Mouse (Mus musculus): Measurements from ENCODE around the gene Unc5c. TPM values are rescaled to one million over a fixed set of nuclear protein-coding genes. Genes with fewer than 3 reads are reported as not detected.

The Unc5c gene
- polyA plus RNA-seq, 2 experiments: 11.9 to 12.5 TPM

- WGBS: 49% methylated on average over 1 of the region's 1 CpGs
- Histone ChIP-seq H3K27ac (replicated peaks; ENCODE audit: low read depth, low read length) (no peak overlapping the region), H3K4me1 (ENCODE audit: control insufficient read depth, insufficient read depth, low read length) (no peaks in the 10 kb centered on the region)
These were observed 153.7 kb downstream of the Unc5c start for GRCm38 (mm10) chr3:141618675-141619074.

GRCm38 (mm10) chr3:141621496-141621895 lies 156.5 kb downstream of the Unc5c start:
- Histone ChIP-seq H3K27ac (replicated peaks; ENCODE audit: low read depth, low read length) (no peak overlapping the region), H3K27me3 (ENCODE audit: control insufficient read depth, insufficient read depth, low read length) (no peaks in the 10 kb centered on the region), H3K9me3 (ENCODE audit: control insufficient read depth, low read length) (no peaks in the 10 kb centered on the region), H3K4me3 (replicated peaks; ENCODE audit: low read length) (no peak overlapping the region), H3K9ac (ENCODE audit: low read depth, low read length, severe bottlenecking) (no peak overlapping the region), H3K4me1 (ENCODE audit: control insufficient read depth, insufficient read depth, low read length) (no peaks in the 10 kb centered on the region), H3K36me3 (ENCODE audit: control insufficient read depth, insufficient read depth, low read length) (no peaks in the 10 kb centered on the region), H3K4me2 (replicated peaks; ENCODE audit: low read depth, low read length, severe bottlenecking) (no peak overlapping the region)
- peak; percentile 35 for DNase-seq (ENCODE audit: low spot score)
- TF ChIP-seq POLR2A (IDR thresholded peaks at IDR 0.05; ENCODE audit: borderline replicate concordance, extremely low read depth, insufficient read depth, insufficient read length): no peak
- WGBS: 82% methylated on average over 1 of the region's 1 CpGs
- ATAC-seq (ENCODE audit: low FRiP score, low read depth): no peak

More at GRCm38 (mm10) chr3:141618675-141619074, 153.7 kb downstream of the Unc5c start:
- no peak for ATAC-seq (ENCODE audit: low FRiP score, low read depth)
- no peak for TF ChIP-seq POLR2A (IDR thresholded peaks at IDR 0.05; ENCODE audit: borderline replicate concordance, extremely low read depth, insufficient read depth, insufficient read length)
- Histone ChIP-seq H3K4me3 (replicated peaks; ENCODE audit: low read length) (no peak overlapping the region), H3K36me3 (ENCODE audit: control insufficient read depth, insufficient read depth, low read length) (no peaks in the 10 kb centered on the region), H3K27me3 (ENCODE audit: control insufficient read depth, insufficient read depth, low read length) (no peaks in the 10 kb centered on the region), H3K9ac (ENCODE audit: low read depth, low read length, severe bottlenecking) (no peak overlapping the region), H3K4me2 (replicated peaks; ENCODE audit: low read depth, low read length, severe bottlenecking) (no peak overlapping the region), H3K9me3 (ENCODE audit: control insufficient read depth, low read length) (no peaks in the 10 kb centered on the region)
- no peak for DNase-seq (ENCODE audit: low spot score)

- Histone ChIP-seq H3K4me2 (replicated peaks; ENCODE audit: low read depth, low read length, severe bottlenecking) (no peak overlapping the region), H3K4me3 (replicated peaks; ENCODE audit: low read length) (no peak overlapping the region), H3K36me3 (ENCODE audit: control insufficient read depth, insufficient read depth, low read length) (no peaks in the 10 kb centered on the region), H3K4me1 (ENCODE audit: control insufficient read depth, insufficient read depth, low read length) (0 out of 2 replicates have a peak, but pooled peaks cover 2% of the 10 kb centered on the region), H3K9me3 (ENCODE audit: control insufficient read depth, low read length) (no peaks in the 10 kb centered on the region), H3K9ac (ENCODE audit: low read depth, low read length, severe bottlenecking) (no peak overlapping the region), H3K27ac (replicated peaks; ENCODE audit: low read depth, low read length) (no peak overlapping the region), H3K27me3 (ENCODE audit: control insufficient read depth, insufficient read depth, low read length) (no peaks in the 10 kb centered on the region)
- WGBS: 76% methylated on average over 1 of the region's 1 CpGs
- no peak for DNase-seq (ENCODE audit: low spot score)
- TF ChIP-seq POLR2A (IDR thresholded peaks at IDR 0.05; ENCODE audit: borderline replicate concordance, extremely low read depth, insufficient read depth, insufficient read length): no peak
- ATAC-seq (ENCODE audit: low FRiP score, low read depth): no peak
These were observed 162.1 kb downstream of the Unc5c start for GRCm38 (mm10) chr3:141626935-141627638.

- Histone ChIP-seq H3K9me3 (ENCODE audit: control insufficient read depth, low read length) (no peaks in the 10 kb centered on the region), H3K4me2 (replicated peaks; ENCODE audit: low read depth, low read length, severe bottlenecking) (no peak overlapping the region), H3K27me3 (ENCODE audit: control insufficient read depth, insufficient read depth, low read length) (no peaks in the 10 kb centered on the region), H3K4me3 (replicated peaks; ENCODE audit: low read length) (no peak overlapping the region), H3K27ac (replicated peaks; ENCODE audit: low read depth, low read length) (no peak overlapping the region), H3K4me1 (ENCODE audit: control insufficient read depth, insufficient read depth, low read length) (0 out of 2 replicates have a peak, but pooled peaks cover 2% of the 10 kb centered on the region), H3K9ac (ENCODE audit: low read depth, low read length, severe bottlenecking) (no peak overlapping the region), H3K36me3 (ENCODE audit: control insufficient read depth, insufficient read depth, low read length) (no peaks in the 10 kb centered on the region)
- no peak for ATAC-seq (ENCODE audit: low FRiP score, low read depth)
- 72% methylated on average over 5 of the region's 5 CpGs for WGBS
- no peak for TF ChIP-seq POLR2A (IDR thresholded peaks at IDR 0.05; ENCODE audit: borderline replicate concordance, extremely low read depth, insufficient read depth, insufficient read length)
- DNase-seq (ENCODE audit: low spot score): no peak
These were observed 162.6 kb downstream of the Unc5c start for GRCm38 (mm10) chr3:141627639-141627977.

GRCm38 (mm10) chr3:141629431-141629830 lies 164.4 kb downstream of the Unc5c start:
- DNase-seq (ENCODE audit: low spot score): no peak
- H3K4me3 ChIP-seq (replicated peaks; ENCODE audit: low read length): no peak overlapping the region
- no peak overlapping the region for H3K4me2 ChIP-seq (replicated peaks; ENCODE audit: low read depth, low read length, severe bottlenecking)
- no peak overlapping the region for H3K27ac ChIP-seq (replicated peaks; ENCODE audit: low read depth, low read length)
- TF ChIP-seq POLR2A (IDR thresholded peaks at IDR 0.05; ENCODE audit: borderline replicate concordance, extremely low read depth, insufficient read depth, insufficient read length): no peak
- H3K9me3 ChIP-seq (ENCODE audit: control insufficient read depth, low read length): no peaks in the 10 kb centered on the region
- H3K36me3 ChIP-seq (ENCODE audit: control insufficient read depth, insufficient read depth, low read length): no peaks in the 10 kb centered on the region
- H3K9ac ChIP-seq (ENCODE audit: low read depth, low read length, severe bottlenecking): no peak overlapping the region
- ATAC-seq (ENCODE audit: low FRiP score, low read depth): no peak
- no peaks in the 10 kb centered on the region for H3K27me3 ChIP-seq (ENCODE audit: control insufficient read depth, insufficient read depth, low read length)
- 0 out of 2 replicates have a peak, but pooled peaks cover 2% of the 10 kb centered on the region for H3K4me1 ChIP-seq (ENCODE audit: control insufficient read depth, insufficient read depth, low read length)
- WGBS: 49% methylated on average over 1 of the region's 1 CpGs
